In the genomic region with DNA sequence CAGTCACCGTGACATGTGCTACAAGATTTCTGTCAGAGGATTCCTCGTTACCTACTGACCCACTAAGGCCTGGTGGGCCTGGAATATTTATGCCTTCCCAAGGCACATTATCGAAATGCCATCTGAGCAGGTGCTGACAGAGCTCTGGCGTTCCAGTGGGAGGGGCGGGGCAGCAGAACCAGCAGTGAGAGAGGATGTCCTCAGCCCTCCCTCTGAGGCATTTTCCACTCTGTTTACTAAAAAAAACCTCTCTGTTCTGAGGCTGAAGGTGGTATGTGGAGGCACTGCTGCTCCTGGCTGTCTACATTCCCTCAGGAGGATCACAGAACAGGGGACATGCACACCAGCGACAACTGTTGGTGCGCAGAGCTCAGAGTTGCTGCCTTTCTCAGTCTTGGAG, we compare ENCODE assay signal across 13 mouse cellular contexts. TPM values are rescaled to one million over a fixed set of nuclear protein-coding genes. Genes with fewer than 3 reads are reported as not detected.
DNase-seq lines count a peak whose midpoint lies in the region; ATAC-seq and TF ChIP-seq lines count a peak whose summit lies in the region.
"Had no signal": no experiment of that assay in that cellular context is flagged by ENCODE, and none has a peak within 500 bp of the region (broad histone marks: within the 10 kb centered on the region; RNA-seq: fewer than 3 reads in every experiment).

No protein-coding gene starts in this region.

- peaks cover 3% of the 10 kb centered on the region; the same call in 1 of the 2 replicates for H3K36me3 ChIP-seq in heart, adult 2 months (ENCODE audit: control insufficient read depth, insufficient read depth, low read length)
- H3K36me3 ChIP-seq in lung, embryonic 15.5 days: no peaks in the 10 kb centered on the region
- no peaks in the 10 kb centered on the region for H3K36me3 ChIP-seq in heart, embryonic 15.5 days

- H3K4me3 ChIP-seq in heart, adult 2 months: no peak overlapping the region
- no peak overlapping the region for H3K4me3 ChIP-seq in lung, embryonic 15.5 days
- no peak overlapping the region for H3K4me3 ChIP-seq in lung, adult 2 months (replicated peaks; ENCODE audit: extremely low read depth, low read depth, low read length)
- no peak overlapping the region for H3K4me3 ChIP-seq in heart, embryonic 15.5 days

- 32% methylated on average over 7 of the region's 7 CpGs for WGBS in heart, adult 2 months
- WGBS in lung, embryonic 15.5 days: 24% methylated on average over 7 of the region's 7 CpGs
- 36% methylated on average over 7 of the region's 7 CpGs for WGBS in lung, adult 2 months
- WGBS in heart, embryonic 15.5 days: 15% methylated on average over 7 of the region's 7 CpGs

- no peak for TF ChIP-seq EP300 in heart, adult 2 months (IDR thresholded peaks at IDR 0.05; ENCODE audit: insufficient read depth, low read depth, low read length)

- H3K9ac ChIP-seq in heart, adult 2 months (ENCODE audit: low read depth, low read length): no peak overlapping the region
- no peak overlapping the region for H3K9ac ChIP-seq in lung, embryonic 15.5 days
- no peak overlapping the region for H3K9ac ChIP-seq in heart, embryonic 15.5 days
- H3K9ac ChIP-seq: forebrain, embryonic 13.5 days had no signal

- peak overlapping the region; percentile 89 for H3K27ac ChIP-seq in heart, adult 2 months
- no peak overlapping the region for H3K27ac ChIP-seq in lung, embryonic 15.5 days
- peak overlapping the region; percentile 54 for H3K27ac ChIP-seq in heart, embryonic 15.5 days
- H3K27ac ChIP-seq: forebrain, embryonic 13.5 days; macrophage had no signal

- no peaks in the 10 kb centered on the region for H3K27me3 ChIP-seq in heart, adult 2 months (ENCODE audit: control insufficient read depth, insufficient read depth, low read length)
- H3K27me3 ChIP-seq in lung, embryonic 15.5 days: peaks cover 12% of the 10 kb centered on the region; the same call in 1 of the 2 replicates
- no peaks in the 10 kb centered on the region for H3K27me3 ChIP-seq in heart, embryonic 15.5 days

- TF ChIP-seq POLR2A in heart, adult 2 months (IDR thresholded peaks at IDR 0.05; ENCODE audit: insufficient read depth, low read depth, low read length): no peak
- no peak for TF ChIP-seq POLR2A in lung, adult 2 months (IDR thresholded peaks at IDR 0.05; ENCODE audit: borderline replicate concordance, extremely low read depth, low read depth, low read length)

- no peaks in the 10 kb centered on the region for H3K9me3 ChIP-seq in lung, embryonic 15.5 days
- H3K9me3 ChIP-seq in heart, embryonic 15.5 days (replicated peaks): no peaks in the 10 kb centered on the region
- H3K9me3 ChIP-seq: forebrain, embryonic 13.5 days had no signal

- intact Hi-C loops in heart, adult 2 months (cut with DNase I): loop anchor here (2.0 kb wide), 1 partner anchor 30 kb away; a partner anchor contains a TSS
- intact Hi-C loops in heart, postnatal 25 days (cut with DNase I): loop anchor here (2.0 kb wide), 1 partner anchor 30 kb away; a partner anchor contains a TSS

- no peak overlapping the region for H3K4me2 ChIP-seq in lung, embryonic 15.5 days
- peak overlapping the region; percentile 84 for H3K4me2 ChIP-seq in heart, embryonic 15.5 days

- peak; percentile 23; the same call in 1 of the 2 replicates for ATAC-seq in lung, embryonic 15.5 days (ENCODE audit: borderline replicate concordance, extremely low read depth, low FRiP score, low TSS enrichment)
- ATAC-seq in heart, embryonic 15.5 days (replicated peaks; ENCODE audit: insufficient number of reproducible peaks, insufficient read depth, low FRiP score, low read depth): peak; percentile 19
- ATAC-seq: forebrain, embryonic 13.5 days had no signal

- peaks cover 13% of the 10 kb centered on the region for H3K4me1 ChIP-seq in heart, adult 2 months (ENCODE audit: control insufficient read depth, insufficient read depth, low read length)
- H3K4me1 ChIP-seq in lung, embryonic 15.5 days: peaks cover 12% of the 10 kb centered on the region
- H3K4me1 ChIP-seq in lung, adult 2 months (ENCODE audit: control insufficient read depth, insufficient read depth, low read length): no peaks in the 10 kb centered on the region; the same call in 1 of the 2 replicates
- peaks cover 26% of the 10 kb centered on the region for H3K4me1 ChIP-seq in heart, embryonic 15.5 days (replicated peaks)

- TF ChIP-seq CTCF in heart, adult 2 months (IDR thresholded peaks at IDR 0.05): no peak
- no peak for TF ChIP-seq CTCF in lung, adult 2 months (IDR thresholded peaks at IDR 0.05; ENCODE audit: insufficient read depth, low read length)

- H3K79me2 ChIP-seq in heart, adult 2 months (replicated peaks; ENCODE audit: control insufficient read depth, insufficient read depth, low read length): no peaks in the 10 kb centered on the region

- peak in 1 of 2 experiments; percentile 25 for DNase-seq in heart, adult 2 months
- DNase-seq in heart, postnatal 25 days (ENCODE audit: low spot score): no peak
- DNase-seq in lung, adult 2 months: no peak
- peak; percentile 70 for DNase-seq in retina, postnatal 1 day
- DNase-seq in thymus, adult 18-20 months: no peak
- DNase-seq in layer of hippocampus, adult 9-11 months: no peak
- DNase-seq: adrenal gland, postnatal 36 days; cerebellum, adult 9-10 months; kidney, postnatal 36 days had no signal

RNA-seq across cellular contexts. Expression of a gene that starts 1.1 kb away (rescaled TPM):
- 10 to 100 TPM; 85.8 to 97.5 TPM for total RNA-seq in heart, adult 2 months (2021)
- polyA plus RNA-seq in heart, adult 2 months (2012; rRNA removed): 19.3 and 27.6 TPM in 2 replicates
- 10 to 100 TPM; 75.9 to 80.6 TPM for total RNA-seq in heart, postnatal 25 days (2021)
- 11.3 and 12.2 TPM in 2 replicates for polyA plus RNA-seq in lung, embryonic 15.5 days (2015; fragmentation: Nextera tagmentation; extraction: Ambion mirVana)
- polyA plus RNA-seq in lung, adult 2 months (2012; rRNA removed): 11.8 and 12.8 TPM in 2 replicates
- 11.9 and 15.1 TPM in 2 replicates for polyA plus RNA-seq in heart, embryonic 15.5 days (2015; fragmentation: Nextera tagmentation; extraction: Ambion mirVana)

RNA-seq across cellular contexts. Expression of a gene that starts 30.2 kb away (rescaled TPM):
- 10 to 100 TPM; 32.9 to 35.9 TPM for total RNA-seq in heart, adult 2 months (2021)
- polyA plus RNA-seq in heart, adult 2 months (2012; rRNA removed): 32.9 and 39.6 TPM in 2 replicates
- 10 to 100 TPM; 41.4 to 41.8 TPM for total RNA-seq in heart, postnatal 25 days (2021)
- 67.2 and 75.2 TPM in 2 replicates for polyA plus RNA-seq in lung, embryonic 15.5 days (2015; fragmentation: Nextera tagmentation; extraction: Ambion mirVana)
- polyA plus RNA-seq in lung, adult 2 months (2012; rRNA removed): 41.5 and 51.1 TPM in 2 replicates
- 61.9 and 75.0 TPM in 2 replicates for polyA plus RNA-seq in heart, embryonic 15.5 days (2015; fragmentation: Nextera tagmentation; extraction: Ambion mirVana)
